Mouse (Mus musculus): ENCODE results near the gene Ccl2. TPM values are rescaled to one million over a fixed set of nuclear protein-coding genes. Genes with fewer than 3 reads are reported as not detected.

Ccl2 gene
- polyA plus RNA-seq, 1 experiment from 2014 or later: 0.31 TPM

- ATAC-seq: no peak
- H3K4me1 ChIP-seq (ENCODE audit: control insufficient read depth, insufficient read depth, low read length): no peaks in the 10 kb centered on the region
- H3K27ac ChIP-seq (ENCODE audit: low read length): no peak overlapping the region
- no peaks in the 10 kb centered on the region for H3K27me3 ChIP-seq (ENCODE audit: control insufficient read depth, insufficient read depth, low read depth, low read length)
- H3K9ac ChIP-seq (ENCODE audit: low read depth, low read length): no peak overlapping the region
- H3K4me3 ChIP-seq (ENCODE audit: low read depth, low read length): no peak overlapping the region
- H3K4me2 ChIP-seq (ENCODE audit: low read length): no peak overlapping the region
- no peaks in the 10 kb centered on the region for H3K9me3 ChIP-seq (replicated peaks; ENCODE audit: control insufficient read depth, low read length, poor library complexity, severe bottlenecking)
- H3K36me3 ChIP-seq (ENCODE audit: control insufficient read depth, insufficient read depth, low read length): no peaks in the 10 kb centered on the region
- 86% methylated on average over 2 of the region's 2 CpGs for WGBS
Observed at GRCm38 (mm10) chr11:82030171-82030570, 5.2 kb upstream of the Ccl2 start.

- no peaks in the 10 kb centered on the region for H3K4me1 ChIP-seq (ENCODE audit: control insufficient read depth, insufficient read depth, low read length)
- no peaks in the 10 kb centered on the region for H3K9me3 ChIP-seq (replicated peaks; ENCODE audit: control insufficient read depth, low read length, poor library complexity, severe bottlenecking)
- H3K27me3 ChIP-seq (ENCODE audit: control insufficient read depth, insufficient read depth, low read depth, low read length): no peaks in the 10 kb centered on the region
- no peak overlapping the region for H3K4me2 ChIP-seq (ENCODE audit: low read length)
- H3K4me3 ChIP-seq (ENCODE audit: low read depth, low read length): no peak overlapping the region
- H3K27ac ChIP-seq (ENCODE audit: low read length): no peak overlapping the region
- no peak overlapping the region for H3K9ac ChIP-seq (ENCODE audit: low read depth, low read length)
- no peaks in the 10 kb centered on the region for H3K36me3 ChIP-seq (ENCODE audit: control insufficient read depth, insufficient read depth, low read length)
- no peak for ATAC-seq
Observed at GRCm38 (mm10) chr11:82032136-82032535, 3.2 kb upstream of the Ccl2 start.

GRCm38 (mm10) chr11:82032678-82033344 is 2.6 kb upstream of the Ccl2 start:
- Histone ChIP-seq H3K4me3 (ENCODE audit: low read depth, low read length) (no peak overlapping the region), H3K4me2 (ENCODE audit: low read length) (no peak overlapping the region), H3K36me3 (ENCODE audit: control insufficient read depth, insufficient read depth, low read length) (no peaks in the 10 kb centered on the region), H3K9me3 (replicated peaks; ENCODE audit: control insufficient read depth, low read length, poor library complexity, severe bottlenecking) (no peaks in the 10 kb centered on the region), H3K27ac (ENCODE audit: low read length) (no peak overlapping the region), H3K9ac (ENCODE audit: low read depth, low read length) (no peak overlapping the region), H3K4me1 (ENCODE audit: control insufficient read depth, insufficient read depth, low read length) (no peaks in the 10 kb centered on the region), H3K27me3 (ENCODE audit: control insufficient read depth, insufficient read depth, low read depth, low read length) (no peaks in the 10 kb centered on the region)
- ATAC-seq: no peak
- WGBS: 42% methylated on average over 8 of the region's 8 CpGs

GRCm38 (mm10) chr11:82034446-82034845 is 925 bp upstream of the Ccl2 start:
- Histone ChIP-seq H3K4me3 (ENCODE audit: low read depth, low read length) (no peak overlapping the region), H3K9ac (ENCODE audit: low read depth, low read length) (no peak overlapping the region), H3K4me2 (ENCODE audit: low read length) (no peak overlapping the region), H3K36me3 (ENCODE audit: control insufficient read depth, insufficient read depth, low read length) (no peaks in the 10 kb centered on the region), H3K9me3 (replicated peaks; ENCODE audit: control insufficient read depth, low read length, poor library complexity, severe bottlenecking) (no peaks in the 10 kb centered on the region), H3K4me1 (ENCODE audit: control insufficient read depth, insufficient read depth, low read length) (no peaks in the 10 kb centered on the region), H3K27ac (ENCODE audit: low read length) (no peak overlapping the region), H3K27me3 (ENCODE audit: control insufficient read depth, insufficient read depth, low read depth, low read length) (no peaks in the 10 kb centered on the region)
- no peak for ATAC-seq
- WGBS: 85% methylated on average over 7 of the region's 7 CpGs

GRCm38 (mm10) chr11:82035857-82036256 is 486 bp downstream of the Ccl2 start:
- H3K9me3 ChIP-seq (replicated peaks; ENCODE audit: control insufficient read depth, low read length, poor library complexity, severe bottlenecking): no peaks in the 10 kb centered on the region
- no peak overlapping the region for H3K27ac ChIP-seq (ENCODE audit: low read length)
- no peak for ATAC-seq
- no peaks in the 10 kb centered on the region for H3K27me3 ChIP-seq (ENCODE audit: control insufficient read depth, insufficient read depth, low read depth, low read length)
- no peak overlapping the region for H3K4me2 ChIP-seq (ENCODE audit: low read length)
- no peak overlapping the region for H3K9ac ChIP-seq (ENCODE audit: low read depth, low read length)
- H3K4me3 ChIP-seq (ENCODE audit: low read depth, low read length): no peak overlapping the region
- no peaks in the 10 kb centered on the region for H3K36me3 ChIP-seq (ENCODE audit: control insufficient read depth, insufficient read depth, low read length)
- WGBS: 93% methylated on average over 2 of the region's 2 CpGs
- no peaks in the 10 kb centered on the region for H3K4me1 ChIP-seq (ENCODE audit: control insufficient read depth, insufficient read depth, low read length)

GRCm38 (mm10) chr11:82038535-82038934 is 3.2 kb downstream of the Ccl2 start, which contains the start of gene Gm17268:
Gene Gm17268, minus strand, starts transcription at chr11:82038562.
- WGBS: 76% methylated on average over 2 of the region's 2 CpGs
- Histone ChIP-seq H3K4me3 (ENCODE audit: low read depth, low read length) (no peak within 1 kb of the TSS), H3K27ac (ENCODE audit: low read length) (no peak within 1 kb of the TSS), H3K9ac (ENCODE audit: low read depth, low read length) (no peak within 1 kb of the TSS), H3K36me3 (ENCODE audit: control insufficient read depth, insufficient read depth, low read length) (no peaks in the 10 kb centered on the region), H3K9me3 (replicated peaks; ENCODE audit: control insufficient read depth, low read length, poor library complexity, severe bottlenecking) (no peaks in the 10 kb centered on the region), H3K27me3 (ENCODE audit: control insufficient read depth, insufficient read depth, low read depth, low read length) (no peaks in the 10 kb centered on the region), H3K4me2 (ENCODE audit: low read length) (no peak within 1 kb of the TSS), H3K4me1 (ENCODE audit: control insufficient read depth, insufficient read depth, low read length) (no peaks in the 10 kb centered on the region)
- ATAC-seq: no peak

GRCm38 (mm10) chr11:82039132-82039660 is 3.8 kb downstream of the Ccl2 start:
- H3K9ac ChIP-seq (ENCODE audit: low read depth, low read length): no peak overlapping the region
- H3K9me3 ChIP-seq (replicated peaks; ENCODE audit: control insufficient read depth, low read length, poor library complexity, severe bottlenecking): no peaks in the 10 kb centered on the region
- no peak overlapping the region for H3K4me2 ChIP-seq (ENCODE audit: low read length)
- no peaks in the 10 kb centered on the region for H3K4me1 ChIP-seq (ENCODE audit: control insufficient read depth, insufficient read depth, low read length)
- no peak overlapping the region for H3K27ac ChIP-seq (ENCODE audit: low read length)
- ATAC-seq: no peak
- 73% methylated on average over 3 of the region's 3 CpGs for WGBS
- H3K27me3 ChIP-seq (ENCODE audit: control insufficient read depth, insufficient read depth, low read depth, low read length): no peaks in the 10 kb centered on the region
- no peaks in the 10 kb centered on the region for H3K36me3 ChIP-seq (ENCODE audit: control insufficient read depth, insufficient read depth, low read length)
- H3K4me3 ChIP-seq (ENCODE audit: low read depth, low read length): no peak overlapping the region

GRCm38 (mm10) chr11:82041671-82042080 is 6.3 kb downstream of the Ccl2 start:
- Histone ChIP-seq H3K9me3 (replicated peaks; ENCODE audit: control insufficient read depth, low read length, poor library complexity, severe bottlenecking) (no peaks in the 10 kb centered on the region), H3K9ac (ENCODE audit: low read depth, low read length) (no peak overlapping the region), H3K27ac (ENCODE audit: low read length) (no peak overlapping the region), H3K36me3 (ENCODE audit: control insufficient read depth, insufficient read depth, low read length) (no peaks in the 10 kb centered on the region), H3K4me3 (ENCODE audit: low read depth, low read length) (no peak overlapping the region), H3K4me2 (ENCODE audit: low read length) (no peak overlapping the region), H3K27me3 (ENCODE audit: control insufficient read depth, insufficient read depth, low read depth, low read length) (no peaks in the 10 kb centered on the region), H3K4me1 (ENCODE audit: control insufficient read depth, insufficient read depth, low read length) (no peaks in the 10 kb centered on the region)
- 90% methylated on average over 4 of the region's 4 CpGs for WGBS
- no peak for ATAC-seq

GRCm38 (mm10) chr11:82045471-82045870 is 10.1 kb downstream of the Ccl2 start, which contains the start of gene Ccl7:
Gene Ccl7, plus strand, starts transcription at chr11:82045712.
- Histone ChIP-seq H3K9ac (ENCODE audit: low read depth, low read length) (no peak within 1 kb of the TSS), H3K27ac (ENCODE audit: low read length) (no peak within 1 kb of the TSS), H3K9me3 (replicated peaks; ENCODE audit: control insufficient read depth, low read length, poor library complexity, severe bottlenecking) (no peaks in the 10 kb centered on the region), H3K27me3 (ENCODE audit: control insufficient read depth, insufficient read depth, low read depth, low read length) (no peaks in the 10 kb centered on the region), H3K4me3 (ENCODE audit: low read depth, low read length) (no peak within 1 kb of the TSS), H3K4me2 (ENCODE audit: low read length) (no peak within 1 kb of the TSS), H3K36me3 (ENCODE audit: control insufficient read depth, insufficient read depth, low read length) (no peaks in the 10 kb centered on the region), H3K4me1 (ENCODE audit: control insufficient read depth, insufficient read depth, low read length) (no peaks in the 10 kb centered on the region)
- WGBS: 79% methylated on average over 3 of the region's 3 CpGs
- ATAC-seq: no peak

All from midbrain, embryonic 16.5 days (tissue).